Mouse (Mus musculus) c-Kit-positive CD71-positive TER-119-positive erythroid progenitor cells, embryonic 14.5 days (primary cell): ENCODE data around the gene Samt1.
"Not testable (repeated sequence)": the region's sequence is repeated elsewhere in the genome, so short reads cannot be mapped to it uniquely, and the experiment has no call there.

Source experiments
- DNase-seq: peaks from one replicate; pipeline ENCODE4 v3.0.0-alpha.2; 2013; ENCODE audit warnings: low spot score

Gene Samt1

DNA sequence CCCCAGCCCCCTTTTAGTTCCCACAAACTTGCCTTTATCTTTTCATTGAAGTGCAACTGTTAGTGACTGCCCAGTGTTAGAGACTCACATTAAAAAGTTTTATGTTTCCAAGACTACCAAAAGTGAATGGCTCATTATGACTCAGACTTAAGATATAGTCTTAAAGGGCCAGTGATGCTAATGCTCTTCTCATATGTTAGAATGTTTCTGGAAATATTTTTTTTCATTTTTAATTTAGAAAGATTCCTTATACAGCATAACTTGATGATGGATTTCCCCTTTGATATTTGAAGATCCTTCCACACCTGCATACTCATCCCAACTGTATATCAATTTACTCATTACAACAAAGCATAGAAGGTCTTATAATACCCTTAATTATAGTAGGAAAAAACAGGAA is at the start of gene Samt1:
Gene Samt1 (minus strand): TSS at position 101 of the 400 bp plus-strand sequence.
- not testable (repeated sequence) for DNase-seq

DNA sequence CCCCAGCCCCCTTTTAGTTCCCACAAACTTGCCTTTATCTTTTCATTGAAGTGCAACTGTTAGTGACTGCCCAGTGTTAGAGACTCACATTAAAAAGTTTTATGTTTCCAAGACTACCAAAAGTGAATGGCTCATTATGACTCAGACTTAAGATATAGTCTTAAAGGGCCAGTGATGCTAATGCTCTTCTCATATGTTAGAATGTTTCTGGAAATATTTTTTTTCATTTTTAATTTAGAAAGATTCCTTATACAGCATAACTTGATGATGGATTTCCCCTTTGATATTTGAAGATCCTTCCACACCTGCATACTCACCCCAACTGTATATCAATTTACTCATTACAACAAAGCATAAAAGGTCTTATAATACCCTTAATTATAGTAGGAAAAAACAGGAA is 42.5 kb upstream of the Samt1 start, which contains the start of gene Gm10057:
Gene Gm10057 (minus strand): TSS at position 101 of the 400 bp plus-strand sequence.
- DNase-seq = not testable (repeated sequence)

DNA sequence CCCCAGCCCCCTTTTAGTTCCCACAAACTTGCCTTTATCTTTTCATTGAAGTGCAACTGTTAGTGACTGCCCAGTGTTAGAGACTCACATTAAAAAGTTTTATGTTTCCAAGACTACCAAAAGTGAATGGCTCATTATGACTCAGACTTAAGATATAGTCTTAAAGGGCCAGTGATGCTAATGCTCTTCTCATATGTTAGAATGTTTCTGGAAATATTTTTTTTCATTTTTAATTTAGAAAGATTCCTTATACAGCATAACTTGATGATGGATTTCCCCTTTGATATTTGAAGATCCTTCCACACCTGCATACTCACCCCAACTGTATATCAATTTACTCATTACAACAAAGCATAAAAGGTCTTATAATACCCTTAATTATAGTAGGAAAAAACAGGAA is 21.3 kb upstream of the Samt1 start, which contains the start of gene 4921511M17Rik:
Gene 4921511M17Rik (minus strand): TSS at position 101 of the 400 bp plus-strand sequence.
- DNase-seq = not testable (repeated sequence)

DNA sequence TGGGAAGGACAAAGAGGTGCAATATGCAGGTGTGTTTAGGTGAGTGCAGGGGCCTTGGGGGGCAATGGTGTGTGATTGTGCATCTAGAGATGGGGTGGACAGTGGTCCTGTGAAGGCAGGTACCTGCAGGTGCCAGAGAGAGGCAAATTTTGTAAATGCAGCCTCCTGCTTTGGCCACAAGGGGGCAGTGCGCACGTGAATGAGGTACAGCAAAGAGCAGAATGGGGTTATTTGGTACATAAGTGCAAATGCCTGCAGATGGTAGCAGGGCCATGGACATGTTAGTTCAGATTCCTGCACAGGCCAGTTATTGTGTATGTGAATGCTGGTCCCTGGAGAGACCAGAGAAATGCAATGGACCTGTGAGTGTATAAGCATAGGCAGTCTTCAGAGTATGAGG is 35.5 kb downstream of the Samt1 start:
- not testable (repeated sequence) for DNase-seq

DNA sequence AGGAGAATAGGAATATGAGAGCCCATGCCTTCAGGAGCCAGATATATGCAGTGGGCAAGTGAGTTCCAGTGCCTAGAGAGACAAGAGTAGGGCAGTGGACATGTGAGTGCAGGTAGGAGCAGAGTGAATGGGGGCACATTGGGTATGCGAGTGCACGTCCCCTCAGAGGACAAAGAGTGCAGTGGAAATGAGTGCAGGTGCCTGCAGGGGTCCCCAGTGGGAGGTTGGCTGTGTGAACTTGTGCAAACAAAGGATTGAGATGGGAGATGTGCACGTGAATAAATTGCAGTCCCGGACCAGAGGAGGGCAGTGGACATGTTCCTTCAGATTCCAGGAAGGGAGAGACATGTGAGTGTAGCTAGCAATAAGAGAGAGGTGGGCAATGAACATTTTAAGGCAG is 36.0 kb downstream of the Samt1 start:
- not testable (repeated sequence) for DNase-seq

DNA sequence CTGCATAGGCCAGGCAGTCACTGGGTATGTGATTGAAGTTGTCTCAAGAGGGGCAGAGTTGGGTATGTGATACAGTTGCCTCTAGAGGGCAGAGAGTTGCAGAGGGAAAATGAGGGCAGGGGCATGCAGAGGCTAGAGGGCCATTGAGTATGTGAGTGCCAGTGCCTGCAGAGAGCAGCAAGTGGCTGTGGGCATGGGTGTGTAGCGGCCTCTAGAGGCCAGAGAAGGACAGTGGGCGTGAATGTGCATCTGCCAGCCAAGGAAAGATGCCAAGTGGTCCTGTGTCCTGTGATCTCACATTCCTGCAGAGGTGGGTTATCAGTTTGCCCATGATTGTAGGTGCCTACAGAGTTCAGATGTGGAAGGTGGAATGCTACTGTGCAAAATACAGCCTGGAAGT is 38.0 kb downstream of the Samt1 start:
- no peak for DNase-seq

DNA sequence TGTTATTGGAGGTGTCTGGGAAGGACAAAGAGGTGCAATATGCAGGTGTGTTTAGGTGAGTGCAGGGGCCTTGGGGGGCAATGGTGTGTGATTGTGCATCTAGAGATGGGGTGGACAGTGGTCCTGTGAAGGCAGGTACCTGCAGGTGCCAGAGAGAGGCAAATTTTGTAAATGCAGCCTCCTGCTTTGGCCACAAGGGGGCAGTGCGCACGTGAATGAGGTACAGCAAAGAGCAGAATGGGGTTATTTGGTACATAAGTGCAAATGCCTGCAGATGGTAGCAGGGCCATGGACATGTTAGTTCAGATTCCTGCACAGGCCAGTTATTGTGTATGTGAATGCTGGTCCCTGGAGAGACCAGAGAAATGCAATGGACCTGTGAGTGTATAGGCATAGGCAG is 59.6 kb downstream of the Samt1 start:
- not testable (repeated sequence) for DNase-seq
